Mouse (Mus musculus) forebrain, embryonic 16.5 days (tissue): ENCODE measurements around the gene 1700022I11Rik. TPM values are rescaled to one million over a fixed set of nuclear protein-coding genes. Genes with fewer than 3 reads are reported as not detected.

Experiments used
- ATAC-seq: fragments of 200-750 bp; cut with Nextera tagmentation; 2 replicates; pipeline ENCODE4 v1.8.0; 2017; ENCODE audit warnings: mild to moderate bottlenecking, moderate library complexity
- H3K27ac ChIP-seq: fragments of 300-500 bp; sonication (generic); 2 replicates; pipeline ENCODE4 v1.5.1; 2014; ENCODE audit warnings: low read length, control low read depth
- H3K27me3 ChIP-seq: fragments of 300-500 bp; sonication (generic); replicated peaks from 2 replicates; pipeline ENCODE4 v1.6.1; 2014; ENCODE audit warnings: low read length; ENCODE audit not compliant: control insufficient read depth, insufficient read depth
- H3K36me3 ChIP-seq: fragments of 300-500 bp; sonication (generic); 2 replicates; pipeline ENCODE4 v1.6.1; 2014; ENCODE audit not compliant: control insufficient read depth, insufficient read depth
- H3K4me1 ChIP-seq: fragments of 300-500 bp; sonication (generic); replicated peaks from 2 replicates; pipeline ENCODE4 v1.6.1; 2014; ENCODE audit warnings: low read length; ENCODE audit not compliant: control insufficient read depth, insufficient read depth
- H3K4me2 ChIP-seq: fragments of 300-500 bp; sonication (generic); 2 replicates; pipeline ENCODE4 v1.6.1; 2014; ENCODE audit warnings: mild to moderate bottlenecking, low read length, control low read depth
- H3K4me3 ChIP-seq: fragments of 300-500 bp; sonication (generic); replicated peaks from 2 replicates; pipeline ENCODE4 v1.5.1; 2014; ENCODE audit warnings: mild to moderate bottlenecking, low read length, control low read depth
- H3K9ac ChIP-seq: fragments of 300-500 bp; sonication (generic); replicated peaks from 2 replicates; pipeline ENCODE4 v1.6.1; 2014; ENCODE audit warnings: low read depth, low read length, control low read depth
- H3K9me3 ChIP-seq: fragments of 300-500 bp; sonication (generic); 2 replicates; pipeline ENCODE4 v1.6.1; 2016; ENCODE audit warnings: low read length; ENCODE audit not compliant: control insufficient read depth
- WGBS: fragments of 180-500 bp; shearing (Covaris S2); extraction: QIAGEN DNeasy Blood & Tissue Kit; methylation state at CpG from one replicate; pipeline ENCODE4 v1.1.7; 2014; 5-methylcytosine and 5-hydroxymethylcytosine counted together
- polyA plus RNA-seq: library from polyadenylated mRNA; unstranded; fragments of >200 nt; fragmentation: Nextera tagmentation; extraction: Ambion mirVana; gene quantifications from 2 replicates; pipeline ENCODE4 v1.2.1, GENCODE M21; 2015

1700022I11Rik gene
- polyA plus RNA-seq, 1 experiment from 2014 or later: 0.51 TPM

DNA sequence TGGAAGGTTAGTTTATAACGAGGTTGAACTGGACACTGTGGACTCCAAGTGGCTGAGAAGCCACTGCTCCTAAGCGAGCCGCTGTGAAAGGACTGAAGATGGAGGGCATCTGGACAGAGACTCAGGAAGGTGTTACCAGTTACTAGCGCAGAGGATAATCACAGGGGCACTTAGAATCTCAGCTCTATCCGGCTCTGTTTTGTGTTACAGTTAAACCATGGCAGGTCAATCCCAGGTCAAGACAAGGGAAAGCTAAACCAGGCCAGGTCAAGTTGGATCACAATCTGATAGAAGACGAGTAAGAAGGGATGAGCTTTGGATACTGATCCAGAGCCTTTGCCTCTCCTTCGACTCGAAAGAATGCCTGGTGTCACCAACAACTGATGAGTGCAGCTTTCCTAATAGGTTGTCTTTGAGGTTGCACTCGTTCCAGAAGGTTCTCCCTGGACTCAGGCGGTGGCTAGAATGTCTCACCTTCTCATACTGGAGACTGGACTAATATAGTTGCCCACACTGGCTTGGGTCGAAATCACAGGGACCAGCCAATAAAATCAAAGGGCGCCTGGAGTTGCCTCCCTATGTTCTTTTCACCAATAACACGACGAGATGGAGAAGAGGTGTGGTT lies 20.2 kb upstream of the 1700022I11Rik start:
- Histone ChIP-seq H3K9ac (peak overlapping the region; percentile 27), H3K27me3 (no peaks in the 10 kb centered on the region), H3K4me2 (peak overlapping the region; percentile 89), H3K4me1 (peaks cover 74% of the 10 kb centered on the region), H3K27ac (peak overlapping the region; percentile 68), H3K4me3 (peak overlapping the region; percentile 89), H3K9me3 (no peaks in the 10 kb centered on the region), H3K36me3 (no peaks in the 10 kb centered on the region)
- WGBS: 15% methylated on average over 14 of the region's 14 CpGs
- no peak for ATAC-seq

DNA sequence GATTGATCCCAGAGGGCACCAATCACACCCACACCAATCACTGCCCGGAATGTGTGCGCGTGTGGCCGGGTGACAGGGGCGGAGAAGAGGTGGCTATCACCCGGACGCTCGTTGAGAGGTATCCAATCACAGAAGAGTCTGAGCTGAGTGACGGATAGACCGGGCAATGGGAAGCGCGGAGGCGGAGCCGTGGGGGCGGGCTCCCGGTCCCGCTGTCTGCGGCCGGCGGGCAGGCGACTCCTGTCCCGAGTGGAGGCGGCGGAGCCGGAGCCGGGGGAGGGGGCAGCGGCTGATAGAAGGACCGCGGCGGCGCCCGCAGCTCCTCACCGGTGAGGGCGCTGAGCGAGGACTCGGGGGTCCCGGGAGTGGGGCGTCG lies 19.7 kb upstream of the 1700022I11Rik start, which contains the start of gene Dnajb5:
Gene Dnajb5 (plus strand): TSS at position 139 of the 376 bp plus-strand sequence.
- 0% methylated on average over 39 of the region's 39 CpGs for WGBS
- H3K4me1 ChIP-seq: peaks cover 78% of the 10 kb centered on the region

DNA sequence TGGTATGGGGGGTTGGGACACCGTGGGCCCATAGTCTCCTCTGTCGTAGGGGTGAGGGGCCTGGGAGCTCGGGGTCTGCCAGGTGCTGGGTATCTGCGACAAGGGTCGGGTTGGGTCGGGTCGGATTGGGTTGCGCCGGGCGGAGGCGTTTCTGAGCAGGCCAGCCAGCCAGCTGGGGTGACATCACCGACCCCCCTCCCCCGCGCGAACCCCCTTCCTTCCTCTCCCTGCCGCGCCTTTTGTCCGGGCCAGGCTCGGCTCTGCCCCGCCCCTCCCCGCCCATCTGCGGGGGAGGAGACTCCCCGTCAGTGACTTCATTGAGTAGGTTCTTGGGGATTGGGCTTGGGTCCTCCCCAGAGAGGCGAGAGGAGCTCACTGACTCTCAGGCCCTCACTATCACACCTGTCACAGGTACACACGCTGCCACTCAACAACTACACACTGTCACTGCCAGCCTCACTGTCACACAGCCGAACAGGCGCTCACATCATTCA lies 19.3 kb upstream of the 1700022I11Rik start:
- Histone ChIP-seq H3K36me3 (0 out of 2 replicates have a peak, but pooled peaks cover 2% of the 10 kb centered on the region), H3K4me2 (peak overlapping the region; percentile 89), H3K27ac (peak overlapping the region; percentile 98), H3K4me3 (peak overlapping the region; percentile 89), H3K9ac (peak overlapping the region; percentile 99), H3K9me3 (no peaks in the 10 kb centered on the region), H3K4me1 (peaks cover 81% of the 10 kb centered on the region), H3K27me3 (no peaks in the 10 kb centered on the region)
- under 1% methylated on average over 24 of the region's 27 CpGs for WGBS
- ATAC-seq: peak; percentile 52

More for the DNA sequence above, 19.7 kb upstream of the 1700022I11Rik start, which contains the start of gene Dnajb5:
- H3K4me2 ChIP-seq: peak within 1 kb of the TSS; percentile 89
- no peaks in the 10 kb centered on the region for H3K27me3 ChIP-seq
- peak within 1 kb of the TSS; percentile 99 for H3K9ac ChIP-seq
- peak; percentile 93 for ATAC-seq
- H3K36me3 ChIP-seq: 0 out of 2 replicates have a peak, but pooled peaks cover 2% of the 10 kb centered on the region
- H3K9me3 ChIP-seq: no peaks in the 10 kb centered on the region
- peak within 1 kb of the TSS; percentile 98 for H3K27ac ChIP-seq
- peak within 1 kb of the TSS; percentile 89 for H3K4me3 ChIP-seq

DNA sequence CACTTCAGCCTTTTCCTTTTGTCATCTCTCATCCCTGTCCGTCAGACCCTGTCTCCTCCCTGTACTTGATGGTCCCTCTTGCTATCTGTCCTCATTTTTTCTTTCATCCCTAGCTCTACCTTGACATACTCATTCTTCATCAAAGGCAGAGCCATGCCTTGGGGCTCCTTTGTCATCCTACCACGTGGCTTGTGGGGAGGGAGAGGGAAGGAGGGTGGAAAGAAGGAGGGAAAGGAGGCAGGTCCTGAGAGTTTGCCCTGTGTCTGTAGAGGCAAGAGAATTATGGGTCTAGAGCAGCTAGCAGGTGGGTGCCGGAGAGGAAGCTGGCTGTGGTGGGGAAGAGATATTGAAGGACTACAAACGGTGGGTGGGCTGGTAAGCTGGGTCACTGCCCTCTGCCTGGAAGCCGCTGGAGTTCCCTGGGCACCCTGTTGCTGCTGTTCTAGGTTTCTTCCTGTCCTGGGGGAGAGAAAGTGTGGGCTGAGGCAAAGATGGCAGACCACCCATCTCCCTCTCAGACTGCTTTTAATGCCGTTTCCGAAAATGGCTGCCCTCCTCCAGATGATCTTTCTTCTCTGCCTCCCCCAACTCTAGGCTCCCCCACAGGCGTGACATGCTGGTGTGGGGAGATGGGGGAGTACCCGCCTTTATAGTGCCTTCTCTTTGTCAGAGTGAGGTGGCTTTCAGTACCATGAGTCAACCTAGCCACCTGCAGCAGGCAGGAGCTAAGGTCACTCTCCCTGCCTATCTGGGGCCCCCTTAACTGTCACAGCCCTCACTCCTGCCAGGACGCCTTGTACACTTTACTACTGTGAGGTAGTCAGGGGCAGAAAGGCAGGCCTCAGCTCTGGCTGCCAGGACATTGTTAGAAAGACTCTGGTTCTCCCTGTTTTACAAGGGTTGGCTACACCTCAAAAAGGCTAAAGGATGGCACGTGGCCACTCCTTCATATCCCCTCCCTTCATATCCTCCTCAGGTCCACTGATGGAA lies 17.9 kb upstream of the 1700022I11Rik start:
- no peak for ATAC-seq
- Histone ChIP-seq H3K27me3 (no peaks in the 10 kb centered on the region), H3K4me2 (peak overlapping the region; percentile 89), H3K9ac (peak overlapping the region; percentile 99), H3K27ac (peak overlapping the region; percentile 98), H3K4me1 (peaks cover 77% of the 10 kb centered on the region), H3K4me3 (peak overlapping the region; percentile 89), H3K36me3 (peaks cover 8% of the 10 kb centered on the region; the same call in 1 of the 2 replicates), H3K9me3 (no peaks in the 10 kb centered on the region)
- WGBS: 51% methylated on average over 11 of the region's 11 CpGs

DNA sequence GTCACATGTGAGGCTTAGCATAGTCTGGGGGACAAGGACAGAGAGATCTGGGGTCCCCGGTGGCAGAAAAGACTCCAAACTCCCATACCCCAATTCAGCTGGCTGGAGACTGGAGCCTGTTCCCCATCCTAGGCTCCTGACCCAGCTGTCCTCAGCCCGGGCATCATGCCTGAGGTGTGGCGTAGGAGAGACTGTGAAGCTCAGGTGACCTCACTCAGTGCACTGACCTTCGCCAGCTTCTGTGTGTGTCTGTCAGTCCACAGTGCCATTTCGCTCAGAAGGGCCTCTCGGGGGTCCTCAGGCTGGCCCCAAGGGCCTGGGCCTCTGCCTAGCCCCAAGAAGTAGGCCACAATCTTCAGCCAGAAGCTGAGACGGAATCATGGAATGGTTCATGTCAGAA lies 16.8 kb upstream of the 1700022I11Rik start:
- Histone ChIP-seq H3K9me3 (no peaks in the 10 kb centered on the region), H3K4me1 (peaks cover 66% of the 10 kb centered on the region), H3K27me3 (no peaks in the 10 kb centered on the region), H3K4me3 (peak overlapping the region; percentile 89), H3K9ac (peak overlapping the region; percentile 99), H3K4me2 (peak overlapping the region; percentile 89), H3K27ac (peak overlapping the region; percentile 25; the same call in 1 of the 2 replicates), H3K36me3 (peaks cover 17% of the 10 kb centered on the region)
- ATAC-seq: no peak
- 83% methylated on average over 7 of the region's 7 CpGs for WGBS

DNA sequence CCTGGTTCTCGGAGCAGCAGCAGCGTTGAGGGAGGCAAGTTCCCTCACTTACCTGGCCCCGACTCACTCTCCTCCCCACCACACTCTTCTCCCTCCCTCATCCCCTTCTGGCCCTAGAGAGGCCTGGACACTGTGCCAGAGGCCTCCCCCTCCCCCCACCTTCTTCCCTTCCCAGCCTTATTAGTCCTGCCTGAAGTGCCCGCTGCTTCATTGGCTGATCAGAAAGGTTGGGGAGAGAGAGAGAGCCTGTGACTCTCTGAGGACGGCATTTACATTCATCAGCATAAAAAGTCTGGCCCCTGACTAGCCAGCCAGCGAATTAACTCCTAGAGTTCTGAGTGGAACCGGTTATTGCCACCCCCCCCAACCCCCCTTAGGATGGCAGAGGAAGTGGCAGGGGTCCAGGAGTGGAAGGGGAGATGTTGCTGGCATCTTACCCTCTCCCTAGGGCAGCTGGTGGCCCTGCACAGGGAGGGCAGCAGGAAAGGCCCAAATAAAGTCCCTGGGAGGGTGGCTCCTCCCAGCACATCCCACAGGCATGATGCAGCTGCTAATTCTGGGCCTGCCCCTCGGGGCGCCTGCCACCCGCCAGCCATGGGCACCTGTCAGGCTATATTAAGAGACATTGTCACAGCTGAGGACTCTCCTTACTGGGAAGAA lies 15.8 kb upstream of the 1700022I11Rik start:
- Histone ChIP-seq H3K4me3 (peak overlapping the region; percentile 89), H3K9me3 (no peaks in the 10 kb centered on the region), H3K36me3 (peaks cover 23% of the 10 kb centered on the region), H3K4me2 (peak overlapping the region; percentile 89), H3K4me1 (peaks cover 57% of the 10 kb centered on the region), H3K27ac (peak overlapping the region; percentile 86), H3K27me3 (no peaks in the 10 kb centered on the region), H3K9ac (peak overlapping the region; percentile 99)
- no peak for ATAC-seq
- WGBS: 1% methylated on average over 9 of the region's 10 CpGs

DNA sequence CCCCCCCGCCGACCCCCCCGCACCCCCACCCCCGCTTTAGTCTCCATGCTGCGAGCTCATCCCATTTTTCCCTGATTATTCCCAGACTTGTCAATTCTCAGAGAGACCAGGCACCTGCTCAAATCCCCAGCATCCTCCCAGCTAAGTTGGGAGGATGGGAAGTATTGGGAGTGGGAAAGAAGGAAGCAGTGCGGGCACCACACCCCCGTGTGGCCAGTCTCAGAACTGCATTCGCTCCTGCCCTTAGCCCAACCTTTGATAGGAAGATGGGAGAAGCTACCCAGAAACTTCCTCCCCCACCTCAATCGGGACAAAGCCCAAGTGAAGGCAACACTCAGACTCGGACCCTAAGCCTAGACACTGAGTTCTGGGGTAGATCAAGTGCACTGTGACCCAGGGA lies 15.1 kb upstream of the 1700022I11Rik start:
- 6% methylated on average over 10 of the region's 10 CpGs for WGBS
- Histone ChIP-seq H3K4me3 (peak overlapping the region; percentile 89), H3K9me3 (no peaks in the 10 kb centered on the region), H3K27ac (peak overlapping the region; percentile 86), H3K36me3 (peaks cover 23% of the 10 kb centered on the region), H3K4me1 (peaks cover 49% of the 10 kb centered on the region), H3K4me2 (peak overlapping the region; percentile 89), H3K9ac (peak overlapping the region; percentile 39; the same call in 1 of the 2 replicates), H3K27me3 (no peaks in the 10 kb centered on the region)
- no peak for ATAC-seq

DNA sequence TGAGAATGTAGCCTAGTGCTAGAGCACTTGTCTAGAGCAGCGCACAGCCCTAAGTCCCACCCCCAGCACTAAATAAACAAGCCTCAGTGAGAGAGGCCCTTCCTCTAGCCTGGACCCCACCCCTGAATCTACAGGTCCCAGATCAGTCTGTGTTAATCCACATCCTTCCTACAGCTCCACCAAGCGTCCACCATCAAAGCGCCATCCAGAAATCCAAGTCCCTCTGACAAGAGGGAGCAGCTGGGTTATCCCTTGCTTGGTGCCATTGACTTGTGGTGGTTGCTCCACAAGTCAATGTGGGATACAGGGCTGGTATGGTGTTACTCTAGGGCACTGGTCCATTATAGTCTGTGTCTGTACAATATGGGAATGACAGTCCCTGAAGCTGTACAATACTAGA lies 14.2 kb upstream of the 1700022I11Rik start:
- H3K9me3 ChIP-seq: no peaks in the 10 kb centered on the region
- H3K27me3 ChIP-seq: no peaks in the 10 kb centered on the region
- H3K4me3 ChIP-seq: no peak overlapping the region
- 96% methylated on average over 3 of the region's 3 CpGs for WGBS
- peaks cover 49% of the 10 kb centered on the region for H3K4me1 ChIP-seq
- peaks cover 23% of the 10 kb centered on the region for H3K36me3 ChIP-seq
- ATAC-seq: no peak
- no peak overlapping the region for H3K27ac ChIP-seq
- H3K4me2 ChIP-seq: no peak overlapping the region
- H3K9ac ChIP-seq: no peak overlapping the region
